Mouse (Mus musculus): ENCODE measurements at regions not wholly inside any gene's neighbourhood (a gene's known extent, or its start where the extent isn't known, plus 50 kb on each side); places are given as distances from the start of the nearest gene placed in this dataset.
"Not testable (repeated sequence)": the region's sequence is repeated elsewhere in the genome, so short reads cannot be mapped to it uniquely, and the experiment has no call there.

GRCm38 (mm10) chr9:25655767-25656513, 174.6 kb downstream of the Eepd1 start:
- DNase-seq (ENCODE audit: low spot score): peak; percentile 69

GRCm38 (mm10) chr9:25656534-25656933, 175.2 kb downstream of the Eepd1 start:
- no peak for DNase-seq (ENCODE audit: low spot score)

GRCm38 (mm10) chr9:25683635-25684333, 202.4 kb downstream of the Eepd1 start:
- DNase-seq (ENCODE audit: low spot score): no peak

- DNase-seq (ENCODE audit: low spot score): peak; percentile 47
Observed at GRCm38 (mm10) chr9:25693632-25694031, 212.3 kb downstream of the Eepd1 start.

- DNase-seq (ENCODE audit: low spot score): no peak
Observed at GRCm38 (mm10) chr9:25695018-25695417, 213.7 kb downstream of the Eepd1 start.

GRCm38 (mm10) chr9:25713636-25714035, 232.3 kb downstream of the Eepd1 start:
- no peak for DNase-seq (ENCODE audit: low spot score)

- DNase-seq (ENCODE audit: low spot score): no peak
Observed at GRCm38 (mm10) chr9:25744162-25744561, 262.8 kb downstream of the Eepd1 start.

GRCm38 (mm10) chr9:25751138-25751537, 269.8 kb downstream of the Eepd1 start:
- DNase-seq (ENCODE audit: low spot score): no peak

GRCm38 (mm10) chr9:25773899-25774298, 292.6 kb downstream of the Eepd1 start:
- DNase-seq (ENCODE audit: low spot score): no peak

- DNase-seq (ENCODE audit: low spot score): no peak
Observed at GRCm38 (mm10) chr9:25782631-25783030, 301.3 kb downstream of the Eepd1 start.

- DNase-seq (ENCODE audit: low spot score): no peak
Observed at GRCm38 (mm10) chr9:25795142-25795910, 314.0 kb downstream of the Eepd1 start.

- DNase-seq (ENCODE audit: low spot score): no peak
Observed at GRCm38 (mm10) chr9:25809562-25809961, 328.2 kb downstream of the Eepd1 start.

- DNase-seq (ENCODE audit: low spot score): no peak
Observed at GRCm38 (mm10) chr9:25833295-25833694, 351.9 kb downstream of the Eepd1 start.

- not testable (repeated sequence) for DNase-seq (ENCODE audit: low spot score)
Observed at GRCm38 (mm10) chr9:25849914-25850313, 368.6 kb downstream of the Eepd1 start.

- DNase-seq (ENCODE audit: low spot score): not testable (repeated sequence)
Observed at GRCm38 (mm10) chr9:25850608-25851007, 369.3 kb downstream of the Eepd1 start.

- no peak for DNase-seq (ENCODE audit: low spot score)
Observed at GRCm38 (mm10) chr9:25854545-25854944, 373.2 kb downstream of the Eepd1 start.

GRCm38 (mm10) chr9:25870260-25870659, 388.9 kb downstream of the Eepd1 start:
- no peak for DNase-seq (ENCODE audit: low spot score)

GRCm38 (mm10) chr9:25896333-25896905, 415.1 kb downstream of the Eepd1 start:
- no peak for DNase-seq (ENCODE audit: low spot score)

Data from testis, postnatal 10 days (tissue).